Mouse (Mus musculus): Measurements from ENCODE around the gene Zdhhc5. TPM values are rescaled to one million over a fixed set of nuclear protein-coding genes. Genes with fewer than 3 reads are reported as not detected.
"Not testable (repeated sequence)": the region's sequence is repeated elsewhere in the genome, so short reads cannot be mapped to it uniquely, and the experiment has no call there.

Zdhhc5 gene
- total RNA-seq, 2 experiments from 2014 or later = 36.6 to 37.8 TPM

- no peak for DNase-seq (ENCODE audit: low spot score in 2 of 2)
Observed at GRCm38 (mm10) chr2:84704329-84704728, 10.7 kb downstream of the Zdhhc5 start.

- no peak for DNase-seq (ENCODE audit: low spot score in 2 of 2)
Observed at GRCm38 (mm10) chr2:84703497-84703896, 11.5 kb downstream of the Zdhhc5 start.

- no peak for DNase-seq (ENCODE audit: low spot score in 2 of 2)
Observed at GRCm38 (mm10) chr2:84695007-84695695, 19.8 kb downstream of the Zdhhc5 start.

- DNase-seq (ENCODE audit: low spot score in 2 of 2) = no peak
Observed at GRCm38 (mm10) chr2:84690050-84690449, 24.9 kb downstream of the Zdhhc5 start.

GRCm38 (mm10) chr2:84688080-84688844 is 26.7 kb downstream of the Zdhhc5 start:
- DNase-seq (ENCODE audit: low spot score in 2 of 2) = no peak

- DNase-seq (ENCODE audit: low spot score in 2 of 2) = no peak
Observed at GRCm38 (mm10) chr2:84682605-84683183, 32.3 kb downstream of the Zdhhc5 start.

GRCm38 (mm10) chr2:84679016-84679415 is 36.0 kb downstream of the Zdhhc5 start, which contains the start of gene Tmx2:
Tmx2 (minus strand) TSS chr2:84679140.
- no peak for DNase-seq (ENCODE audit: low spot score in 2 of 2)

- DNase-seq (ENCODE audit: low spot score in 2 of 2) = peak; percentile 86 to 99
Observed at GRCm38 (mm10) chr2:84677968-84678880, 36.8 kb downstream of the Zdhhc5 start, which contains the start of the genes Gm28635 and Med19. Gm28635 (minus strand) TSS chr2:84678041. Med19 (plus strand) TSS chr2:84678402.

- DNase-seq (ENCODE audit: low spot score in 2 of 2) = no peak
Observed at GRCm38 (mm10) chr2:84677270-84677967, 37.6 kb downstream of the Zdhhc5 start.

GRCm38 (mm10) chr2:84671535-84671934 is 43.4 kb downstream of the Zdhhc5 start:
- not testable (repeated sequence) for DNase-seq (ENCODE audit: low spot score in 2 of 2)

GRCm38 (mm10) chr2:84670569-84670933 is 44.4 kb downstream of the Zdhhc5 start, which contains the start of gene Selenoh:
Selenoh (minus strand) TSS chr2:84670770.
- peak; percentile 82 to 92 for DNase-seq (ENCODE audit: low spot score in 2 of 2)

GRCm38 (mm10) chr2:84669828-84670568 is 45.0 kb downstream of the Zdhhc5 start:
- DNase-seq (ENCODE audit: low spot score in 2 of 2) = no peak

- no peak for DNase-seq (ENCODE audit: low spot score in 2 of 2)
Observed at GRCm38 (mm10) chr2:84666081-84666480, 48.9 kb downstream of the Zdhhc5 start.

- DNase-seq (ENCODE audit: low spot score in 2 of 2) = no peak
Observed at GRCm38 (mm10) chr2:84662866-84663265, 52.1 kb downstream of the Zdhhc5 start.

GRCm38 (mm10) chr2:84660253-84660652 is 54.7 kb downstream of the Zdhhc5 start:
- peak in 1 of 2 experiments; percentile 65 for DNase-seq (ENCODE audit: low spot score in 2 of 2)

GRCm38 (mm10) chr2:84658806-84659205 is 56.2 kb downstream of the Zdhhc5 start, which contains the start of gene Btbd18:
Btbd18 (plus strand) TSS chr2:84659079.
- DNase-seq (ENCODE audit: low spot score in 2 of 2) = no peak

GRCm38 (mm10) chr2:84655864-84656263 is 59.1 kb downstream of the Zdhhc5 start:
- no peak for DNase-seq (ENCODE audit: low spot score in 2 of 2)

- DNase-seq (ENCODE audit: low spot score in 2 of 2) = no peak
Observed at GRCm38 (mm10) chr2:84653354-84653753, 61.6 kb downstream of the Zdhhc5 start.

- peak; percentile 75 to 93 for DNase-seq (ENCODE audit: low spot score in 2 of 2)
Observed at GRCm38 (mm10) chr2:84650464-84651195, 64.3 kb downstream of the Zdhhc5 start, which contains the start of gene Ctnnd1. Ctnnd1 (minus strand) TSS chr2:84650765.
